Mouse (Mus musculus) embryonic facial prominence, embryonic 13.5 days (tissue): ENCODE measurements around the gene Cr1l. TPM values are rescaled to one million over a fixed set of nuclear protein-coding genes. Genes with fewer than 3 reads are reported as not detected.

Experiments
- ATAC-seq: fragments of 200-750 bp; cut with Nextera tagmentation; 2 replicates; pipeline ENCODE4 v1.8.0; 2017; ENCODE audit warnings: low read depth; ENCODE audit not compliant: insufficient number of reproducible peaks, insufficient read depth, low FRiP score, low TSS enrichment
- H3K27ac ChIP-seq: fragments of 300-500 bp; sonication (generic); 2 replicates; pipeline ENCODE4 v1.5.1; 2015; ENCODE audit warnings: moderate library complexity, mild to moderate bottlenecking, inconsistent platforms
- H3K27me3 ChIP-seq: fragments of 300-500 bp; sonication (generic); 2 replicates; pipeline ENCODE4 v1.6.1; 2015; ENCODE audit warnings: mild to moderate bottlenecking, inconsistent platforms
- H3K36me3 ChIP-seq: fragments of 300-500 bp; sonication (generic); 2 replicates; pipeline ENCODE4 v1.6.1; 2015; ENCODE audit warnings: mild to moderate bottlenecking, inconsistent platforms
- H3K4me1 ChIP-seq: fragments of 300-500 bp; sonication (generic); 2 replicates; pipeline ENCODE4 v1.6.1; 2015; ENCODE audit warnings: inconsistent platforms
- H3K4me2 ChIP-seq: fragments of 300-500 bp; sonication (generic); 2 replicates; pipeline ENCODE4 v1.6.1; 2015; ENCODE audit warnings: moderate library complexity, mild to moderate bottlenecking, inconsistent platforms
- H3K4me3 ChIP-seq: fragments of 300-500 bp; sonication (generic); 2 replicates; pipeline ENCODE4 v1.5.1; 2015; ENCODE audit warnings: mild to moderate bottlenecking, inconsistent platforms
- H3K9ac ChIP-seq: fragments of 300-500 bp; sonication (generic); 2 replicates; pipeline ENCODE4 v1.6.1; 2015; ENCODE audit warnings: mild to moderate bottlenecking, inconsistent platforms
- H3K9me3 ChIP-seq: fragments of 300-500 bp; sonication (generic); 2 replicates; pipeline ENCODE4 v1.6.1; 2016; ENCODE audit warnings: inconsistent platforms
- WGBS: fragments of 180-500 bp; shearing (Covaris S2); methylation state at CpG from one replicate; pipeline ENCODE4 v1.1.7; 2015; ENCODE audit warnings: mixed read lengths; 5-methylcytosine and 5-hydroxymethylcytosine counted together
- polyA plus RNA-seq: library from polyadenylated mRNA; unstranded; fragments of >200 nt; fragmentation: Nextera tagmentation; extraction: Ambion mirVana; gene quantifications from 2 replicates; pipeline ENCODE4 v1.2.1, GENCODE M21; 2015

The Cr1l gene
- polyA plus RNA-seq, 1 experiment from 2014 or later, result 58.7 TPM

DNA sequence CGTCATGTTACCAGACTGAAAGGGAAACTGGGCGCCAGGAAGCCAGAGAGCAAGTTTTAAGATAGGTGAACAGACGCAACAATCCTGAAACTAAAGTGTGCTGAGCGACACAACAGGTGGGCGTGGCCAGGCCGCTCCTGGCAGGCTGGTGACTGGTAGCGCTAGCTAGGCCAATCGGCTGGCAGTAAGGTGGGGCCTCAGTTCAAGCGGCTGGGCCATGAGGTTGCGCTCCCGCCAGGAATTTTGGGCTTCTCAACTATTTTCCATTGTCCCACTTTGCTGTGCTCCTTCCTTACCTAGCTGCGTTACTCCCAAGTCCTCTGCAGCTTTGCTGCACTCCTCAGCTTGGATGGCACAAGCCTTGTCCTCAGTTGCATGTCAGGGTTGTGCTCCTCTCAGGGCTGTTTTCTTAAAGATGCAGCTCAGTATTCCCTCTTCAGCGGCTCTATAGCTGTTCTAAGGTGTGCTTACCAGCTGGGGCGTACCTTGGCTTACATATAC, 39.1 kb downstream of the Cr1l start, which contains the start of gene Cd46:
TSS of gene Cd46 (minus strand) at position 30 of the 501 bp plus-strand sequence.
- peaks cover 11% of the 10 kb centered on the region for H3K4me1 ChIP-seq
- 3% methylated on average over 14 of the region's 14 CpGs for WGBS
- peak within 1 kb of the TSS; percentile 64 for H3K9ac ChIP-seq
- H3K27ac ChIP-seq, result no peak within 1 kb of the TSS
- peak within 1 kb of the TSS; percentile 47 for H3K4me3 ChIP-seq
- peak; percentile 92 for ATAC-seq
- H3K9me3 ChIP-seq, result no peaks in the 10 kb centered on the region
- no peaks in the 10 kb centered on the region for H3K27me3 ChIP-seq
- H3K4me2 ChIP-seq, result peak within 1 kb of the TSS; percentile 71
- H3K36me3 ChIP-seq, result peaks cover 10% of the 10 kb centered on the region

DNA sequence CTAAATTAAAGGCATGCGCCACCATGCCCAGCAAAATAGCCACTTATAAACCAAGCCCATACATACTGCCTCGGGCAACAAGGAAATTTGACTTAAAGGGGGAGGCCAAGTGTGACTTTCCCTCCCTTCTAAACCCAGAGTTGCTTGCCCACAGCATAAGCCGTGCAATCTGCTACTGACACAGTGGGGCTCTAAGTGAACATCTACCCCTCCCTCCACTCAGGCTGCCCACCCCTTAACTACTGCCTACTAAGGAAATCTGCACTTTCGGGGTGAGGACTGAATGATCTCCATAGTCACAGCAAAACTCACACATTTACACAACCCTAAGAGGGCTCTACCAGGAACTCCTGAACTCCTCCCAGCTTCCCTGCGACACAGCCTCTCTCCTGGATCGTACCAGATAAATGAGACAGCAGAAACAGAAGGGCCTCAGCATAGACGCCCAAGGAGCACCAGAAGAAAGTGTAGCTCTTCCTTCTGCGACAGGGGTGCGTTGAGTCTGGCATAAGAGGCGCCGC, 39.6 kb downstream of the Cr1l start:
- peak overlapping the region; percentile 71 for H3K4me2 ChIP-seq
- peak overlapping the region; percentile 64 for H3K9ac ChIP-seq
- 17% methylated on average over 11 of the region's 11 CpGs for WGBS
- H3K9me3 ChIP-seq, result no peaks in the 10 kb centered on the region
- H3K27ac ChIP-seq, result no peak overlapping the region
- H3K4me3 ChIP-seq, result peak overlapping the region; percentile 47
- H3K4me1 ChIP-seq, result peaks cover 11% of the 10 kb centered on the region
- ATAC-seq, result peak; percentile 44
- H3K27me3 ChIP-seq, result no peaks in the 10 kb centered on the region
- H3K36me3 ChIP-seq, result peaks cover 6% of the 10 kb centered on the region; the same call in 1 of the 2 replicates

DNA sequence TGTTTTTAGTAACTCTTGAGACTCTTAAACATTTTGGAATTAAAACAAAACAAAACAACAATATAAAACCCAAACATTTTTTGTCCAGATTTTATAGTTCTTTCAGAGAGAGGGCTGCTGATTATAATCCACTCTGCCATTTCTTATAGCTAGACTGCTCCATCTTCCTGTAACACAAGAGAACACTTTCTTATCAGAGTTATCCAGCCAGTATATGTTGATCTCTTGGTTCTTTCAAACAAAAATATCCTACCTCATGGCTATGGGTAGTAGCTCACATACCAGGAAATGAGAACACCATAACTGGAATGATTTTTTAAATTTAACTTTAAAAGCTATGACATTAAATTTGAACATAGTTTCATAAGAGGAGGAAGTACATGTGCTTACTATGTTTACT, 49.2 kb downstream of the Cr1l start:
- Histone ChIP-seq H3K9ac (no peak overlapping the region), H3K9me3 (no peaks in the 10 kb centered on the region), H3K27me3 (no peaks in the 10 kb centered on the region), H3K4me1 (no peaks in the 10 kb centered on the region), H3K4me2 (no peak overlapping the region), H3K27ac (no peak overlapping the region), H3K4me3 (no peak overlapping the region), H3K36me3 (no peaks in the 10 kb centered on the region)
- ATAC-seq, result no peak

Other genes with a start within 250 kb of the Cr1l start
- gene Cd34, start 192.8 kb downstream of the Cr1l start, polyA plus RNA-seq, result 60.5 and 62.9 TPM in 2 replicates
- gene Cd46, start 39.3 kb downstream of the Cr1l start, polyA plus RNA-seq, result 1.1 and 1.2 TPM in 2 replicates
- 0.28 and 0.80 TPM in 2 replicates for gene Cr2, start 45.1 kb upstream of the Cr1l start, polyA plus RNA-seq